Mouse (Mus musculus) brain, adult 2 months (tissue): ENCODE measurements around the gene B4galt7.
A peak's percentile ranks its signal among the peaks of the same experiment; 100 is the strongest.
"Not testable (repeated sequence)": the region's sequence is repeated elsewhere in the genome, so short reads cannot be mapped to it uniquely, and the experiment has no call there.

Source experiments
- DNase-seq: peaks from one replicate; pipeline ENCODE4 v3.0.0; 2011; ENCODE audit warnings: low read depth, low spot score

Gene B4galt7

DNA sequence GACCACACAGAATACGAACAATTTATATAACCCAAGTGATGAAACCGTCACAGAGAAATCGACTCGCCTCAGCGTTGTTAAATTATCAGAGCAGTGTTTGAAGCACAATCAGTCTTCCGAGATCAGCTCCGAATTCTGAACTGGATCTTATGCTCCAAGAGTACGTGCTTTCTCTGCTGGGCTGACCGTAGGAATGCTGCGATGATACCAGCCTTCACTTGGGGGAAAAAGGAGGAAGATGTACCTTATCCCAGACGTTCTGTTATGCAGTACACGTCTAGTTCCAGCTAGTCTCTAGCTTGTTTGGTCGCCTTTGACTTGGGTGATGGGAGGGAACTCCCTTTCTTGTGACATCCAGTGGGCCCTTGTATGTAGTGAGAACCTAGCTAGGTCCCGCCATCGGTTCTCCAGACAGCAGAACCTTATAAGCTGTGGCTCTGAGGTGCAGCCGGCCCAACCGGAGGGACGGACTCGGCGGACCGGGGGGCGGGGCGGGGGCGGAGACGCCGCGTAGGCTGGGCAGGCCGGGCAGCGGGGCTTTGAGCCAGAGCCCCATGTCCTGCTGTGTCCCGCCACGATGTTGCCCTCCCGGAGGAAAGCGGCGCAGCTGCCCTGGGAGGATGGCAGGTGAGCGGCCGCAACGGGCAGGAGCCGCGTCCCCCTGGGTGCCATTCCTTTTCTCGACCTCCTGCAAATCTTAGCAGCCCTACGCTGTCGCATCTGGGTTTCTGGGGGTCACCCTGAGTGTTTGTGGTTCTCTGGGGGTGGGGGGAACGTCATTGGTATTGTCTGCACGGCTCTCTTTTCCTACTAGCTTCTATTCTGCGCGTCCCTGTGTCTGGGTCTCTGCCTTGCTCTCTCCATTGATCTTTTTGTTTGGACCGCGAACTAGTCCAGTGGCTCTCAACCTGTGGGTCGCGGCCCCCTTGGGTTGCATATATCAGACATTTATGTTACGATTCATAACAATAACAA lies at the start of gene B4galt7:
Gene B4galt7 (plus strand): TSS at position 331 of the 975 bp plus-strand sequence.
- peak; percentile 89 for DNase-seq

DNA sequence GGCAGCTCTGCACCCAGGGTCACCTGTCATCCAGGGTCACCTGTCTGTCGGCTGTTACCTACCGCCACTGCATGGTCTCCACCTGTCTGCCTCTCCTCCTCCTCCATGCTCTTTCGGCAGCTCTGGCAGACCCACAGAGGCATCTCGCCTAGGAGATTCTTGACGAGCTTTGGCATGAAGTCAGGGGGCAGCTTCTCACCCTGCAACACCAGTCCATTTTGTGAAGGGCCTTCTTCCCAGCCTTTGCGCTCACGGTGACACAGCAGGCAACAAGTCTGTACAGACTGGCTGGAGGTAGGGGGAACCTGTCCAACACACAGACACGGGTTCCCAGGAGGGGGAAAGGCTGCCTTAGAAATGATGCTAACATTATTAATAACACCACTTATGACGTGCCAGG lies 43.8 kb upstream of the B4galt7 start:
- no peak for DNase-seq

GRCm38 (mm10) chr13:55557499-55557898 lies 42.2 kb upstream of the B4galt7 start:
- peak; percentile 20 for DNase-seq

DNA sequence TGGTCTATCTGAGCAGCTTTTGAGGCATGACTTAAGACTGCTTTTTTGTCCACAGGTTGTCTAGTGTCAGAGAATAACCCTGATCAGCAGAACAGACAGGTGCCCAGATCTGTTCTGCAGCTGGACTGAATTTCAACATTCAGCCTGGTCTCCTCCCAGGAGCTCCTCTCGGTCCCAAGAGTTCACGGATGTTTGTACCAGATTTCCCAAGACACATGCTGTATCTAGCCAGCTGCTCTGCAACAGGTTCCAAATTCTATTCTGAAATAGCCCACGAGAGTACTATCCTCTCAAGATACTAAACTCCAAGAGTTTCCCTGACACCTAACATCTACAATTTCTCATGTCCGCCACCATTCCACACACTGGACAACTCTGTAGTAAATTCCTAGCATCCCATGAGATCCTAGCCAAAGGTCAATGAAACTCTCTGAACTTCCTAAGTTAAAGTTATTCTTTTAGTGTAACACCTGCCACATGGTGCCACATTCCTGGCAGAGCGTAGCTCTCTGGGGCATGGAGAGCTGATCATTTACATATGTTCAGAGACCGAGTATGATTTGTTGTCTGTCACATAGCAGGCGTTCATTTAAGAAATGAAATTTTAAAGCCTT lies 36.3 kb upstream of the B4galt7 start:
- no peak for DNase-seq

GRCm38 (mm10) chr13:55567001-55567400 lies 32.7 kb upstream of the B4galt7 start:
- DNase-seq = no peak

- DNase-seq = no peak
These were observed 31.7 kb upstream of the B4galt7 start for GRCm38 (mm10) chr13:55567949-55568348.

DNA sequence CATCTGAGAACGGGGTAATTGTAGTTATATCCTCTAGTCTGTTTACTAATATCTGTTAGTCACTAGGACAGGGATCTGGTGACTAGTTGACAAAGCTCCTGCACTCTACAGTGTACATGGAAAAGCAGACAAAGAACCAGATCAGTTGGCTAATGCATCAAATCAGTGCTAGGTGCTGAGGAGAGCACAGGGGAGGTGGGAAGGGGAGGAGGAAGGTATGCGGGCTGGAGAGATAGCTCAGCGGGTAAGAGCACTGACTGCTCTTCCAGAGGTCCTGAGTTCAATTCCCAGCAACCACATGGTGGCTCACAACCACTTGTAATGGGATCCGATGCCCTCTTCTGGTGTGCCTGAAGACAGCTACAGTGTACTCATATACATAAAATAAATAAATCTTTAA lies 31.2 kb upstream of the B4galt7 start:
- DNase-seq = not testable (repeated sequence)

DNA sequence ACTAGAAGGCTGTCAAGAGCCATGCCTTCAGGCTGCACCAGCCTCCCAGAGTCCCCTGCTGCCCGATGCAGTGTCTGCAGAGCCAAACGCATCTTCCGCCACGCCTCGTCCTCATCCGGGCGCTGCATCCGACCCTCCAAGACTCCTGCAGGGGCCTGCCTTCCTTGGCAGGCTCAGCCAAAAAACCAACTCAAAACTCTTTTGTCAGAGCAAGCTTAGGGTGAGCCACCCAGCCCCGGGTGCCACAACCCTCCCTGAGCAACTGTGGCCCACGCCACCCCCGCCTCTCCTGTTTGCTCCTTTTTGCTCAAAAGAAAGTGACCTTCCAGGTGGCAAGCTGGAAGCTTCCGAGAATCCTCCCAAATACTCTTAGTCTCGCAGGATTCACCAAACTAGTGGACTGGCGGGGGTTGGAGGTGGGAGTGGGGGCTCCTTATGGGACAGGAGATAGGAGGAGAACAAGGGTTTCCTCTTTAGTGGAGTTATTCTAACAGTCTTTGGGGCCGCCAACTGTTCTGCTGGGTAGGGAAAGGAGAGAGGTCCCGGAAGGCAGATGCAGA lies 29.9 kb upstream of the B4galt7 start:
- DNase-seq = peak; percentile 53

DNA sequence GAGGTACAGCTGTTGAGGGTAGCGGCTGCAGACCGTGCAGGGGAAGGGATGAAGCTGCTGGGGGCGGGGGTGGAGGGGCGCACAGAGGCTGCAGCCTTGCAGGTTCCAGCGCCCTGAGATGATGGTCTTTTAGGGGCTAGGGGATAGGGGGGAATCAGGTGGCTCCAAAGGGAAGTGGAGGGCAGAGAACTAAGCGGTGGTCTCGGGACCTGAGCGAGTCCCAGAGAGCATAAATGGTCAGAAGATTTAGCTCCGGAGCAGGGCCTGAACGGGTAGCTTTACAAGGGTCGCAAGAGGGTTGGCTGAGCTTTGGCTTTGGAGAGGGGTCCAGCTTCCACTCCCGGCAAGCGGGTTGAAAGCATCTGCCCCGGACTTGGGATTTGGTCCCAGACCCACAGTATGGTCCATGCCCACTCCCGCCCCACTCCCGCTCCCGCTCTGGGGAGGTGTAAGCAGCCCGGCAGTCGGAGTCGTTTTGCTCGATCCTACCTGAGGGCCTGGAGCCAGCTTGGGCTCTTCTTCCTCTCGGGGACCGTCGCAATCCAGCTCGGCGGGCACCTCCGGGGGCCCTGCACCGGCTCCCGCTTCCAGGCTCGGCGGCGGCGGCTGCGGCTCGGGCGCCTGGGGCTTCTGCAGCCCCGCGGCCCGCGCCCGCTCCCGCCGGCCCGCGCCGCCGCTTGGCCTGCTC lies 29.3 kb upstream of the B4galt7 start:
- DNase-seq = peak; percentile 39

DNA sequence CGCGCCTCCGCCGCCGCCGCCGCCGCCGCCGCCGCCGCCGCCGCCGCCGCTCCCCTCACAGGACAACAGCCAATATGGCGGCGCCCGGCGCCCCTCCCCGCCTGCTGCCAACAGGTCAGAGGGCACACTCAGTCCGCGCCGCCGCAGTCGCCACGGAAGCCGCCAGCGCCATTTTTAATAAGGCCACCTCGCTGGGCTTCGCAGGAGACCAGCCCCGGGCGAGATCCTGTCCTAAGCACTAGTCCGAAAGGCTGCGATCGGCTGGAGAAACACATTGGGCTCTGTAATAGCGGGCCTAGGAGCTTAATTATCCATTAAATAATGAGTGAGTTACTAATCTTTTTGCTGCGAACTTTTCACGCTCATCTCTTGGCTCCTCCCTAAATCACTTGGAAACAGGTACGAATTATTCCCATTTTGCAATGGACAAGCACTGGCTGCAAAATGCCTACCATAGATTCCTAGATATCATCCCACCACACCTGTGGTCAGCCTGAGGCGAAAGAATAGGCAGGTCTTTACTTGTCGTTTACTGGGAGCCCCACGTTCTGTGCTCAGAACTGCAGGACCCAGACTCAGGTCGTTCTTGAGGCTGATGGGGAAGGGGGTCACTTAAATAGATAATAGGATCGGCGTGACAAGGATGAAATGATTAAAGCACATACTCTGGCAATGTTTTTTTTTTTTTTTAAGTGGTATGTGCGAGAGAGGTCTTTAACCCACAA lies 28.5 kb upstream of the B4galt7 start, which contains the start of gene Fam193b:
Gene Fam193b (minus strand): TSS at position 94 of the 725 bp plus-strand sequence.
- peak; percentile 95 for DNase-seq

- DNase-seq = no peak
These were observed 27.7 kb upstream of the B4galt7 start for GRCm38 (mm10) chr13:55571977-55572376.

DNA sequence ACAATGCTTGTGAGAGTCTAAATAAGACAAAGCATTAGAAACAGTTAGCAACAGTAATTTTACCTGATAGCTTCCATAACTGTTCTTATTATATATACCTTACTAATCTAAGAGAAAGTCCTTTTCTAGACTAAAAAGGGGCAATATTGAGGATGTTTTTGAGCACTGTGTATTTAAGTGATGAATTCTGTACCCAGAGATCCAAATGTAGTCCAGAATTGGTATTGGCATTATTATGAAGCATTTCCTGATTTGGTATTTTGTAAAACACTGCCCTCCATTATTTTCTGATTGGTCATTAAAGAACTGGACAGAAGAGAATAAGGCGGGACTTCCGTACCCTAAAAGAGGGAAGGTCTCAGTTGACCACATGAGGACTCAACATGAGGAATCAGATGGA lies 26.3 kb upstream of the B4galt7 start, which contains the start of gene Tmed9:
Gene Tmed9 (plus strand): TSS at position 301 of the 400 bp plus-strand sequence.
- DNase-seq = no peak

- peak; percentile 76 for DNase-seq
These were observed 25.4 kb upstream of the B4galt7 start for GRCm38 (mm10) chr13:55574321-55574720.

GRCm38 (mm10) chr13:55575932-55576331 lies 23.8 kb upstream of the B4galt7 start:
- DNase-seq = no peak

- not testable (repeated sequence) for DNase-seq
These were observed 22.8 kb upstream of the B4galt7 start for GRCm38 (mm10) chr13:55576872-55577271.

- DNase-seq = no peak
These were observed 21.6 kb upstream of the B4galt7 start for GRCm38 (mm10) chr13:55578086-55578485.

GRCm38 (mm10) chr13:55591961-55592490 lies 7.7 kb upstream of the B4galt7 start:
- no peak for DNase-seq

GRCm38 (mm10) chr13:55592512-55593253 lies 7.0 kb upstream of the B4galt7 start:
- DNase-seq = peak; percentile 98

GRCm38 (mm10) chr13:55593254-55593747 lies 6.4 kb upstream of the B4galt7 start:
- DNase-seq = no peak

DNA sequence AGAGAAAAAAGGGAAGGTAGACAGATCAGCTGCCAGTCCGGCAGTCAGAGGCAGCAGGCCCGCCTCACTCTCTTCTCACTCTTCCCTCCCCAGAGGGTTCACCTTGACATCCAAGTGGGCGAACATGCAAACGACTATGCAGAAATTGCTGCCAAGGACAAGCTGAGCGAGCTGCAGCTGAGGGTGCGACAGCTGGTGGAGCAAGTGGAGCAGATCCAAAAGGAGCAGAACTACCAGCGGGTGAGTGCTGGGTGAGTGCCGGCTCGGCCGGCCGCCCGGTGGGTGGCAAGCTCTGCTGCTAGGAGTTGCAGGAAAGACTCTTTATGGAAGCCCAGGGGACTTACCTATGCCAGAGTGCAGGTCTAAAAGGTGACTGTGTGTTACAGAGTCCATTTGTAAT lies 4.3 kb upstream of the B4galt7 start:
- DNase-seq = peak; percentile 92
